Mouse (Mus musculus): Measurements from ENCODE around the gene Fam98b. TPM values are rescaled to one million over a fixed set of nuclear protein-coding genes. Genes with fewer than 3 reads are reported as not detected.

Gene Fam98b
- polyA plus RNA-seq, 1 experiment: 12.7 TPM

- no peak overlapping the region for H3K27ac ChIP-seq (ENCODE audit: control insufficient read depth, insufficient read depth, low read depth, low read length, poor library complexity)
- no peak overlapping the region for H3K4me3 ChIP-seq (replicated peaks; ENCODE audit: control insufficient read depth, low read depth, low read length)
- no peak for TF ChIP-seq POLR2A (IDR thresholded peaks at IDR 0.05; ENCODE audit: borderline replicate concordance, control insufficient read depth, low read depth, low read length)
- no peaks in the 10 kb centered on the region; the same call in 1 of the 2 replicates for H3K4me1 ChIP-seq (ENCODE audit: control insufficient read depth, insufficient read depth, low read length)
- WGBS: 87% methylated on average over 3 of the region's 3 CpGs
Observed at GRCm38 (mm10) chr2:117307959-117308358, 58.4 kb downstream of the Fam98b start.

GRCm38 (mm10) chr2:117309046-117309445 lies 59.5 kb downstream of the Fam98b start:
- no peak for TF ChIP-seq CTCF (IDR thresholded peaks at IDR 0.05; ENCODE audit: control insufficient read depth, insufficient read depth, low read length)
- TF ChIP-seq POLR2A (IDR thresholded peaks at IDR 0.05; ENCODE audit: borderline replicate concordance, control insufficient read depth, low read depth, low read length): no peak
- Histone ChIP-seq H3K4me3 (replicated peaks; ENCODE audit: control insufficient read depth, low read depth, low read length) (no peak overlapping the region), H3K4me1 (ENCODE audit: control insufficient read depth, insufficient read depth, low read length) (no peaks in the 10 kb centered on the region; the same call in 1 of the 2 replicates), H3K27ac (ENCODE audit: control insufficient read depth, insufficient read depth, low read depth, low read length, poor library complexity) (no peak overlapping the region)
- 72% methylated on average over 2 of the region's 2 CpGs for WGBS

- Histone ChIP-seq H3K4me3 (replicated peaks; ENCODE audit: control insufficient read depth, low read depth, low read length) (no peak overlapping the region), H3K27ac (ENCODE audit: control insufficient read depth, insufficient read depth, low read depth, low read length, poor library complexity) (no peak overlapping the region), H3K4me1 (ENCODE audit: control insufficient read depth, insufficient read depth, low read length) (no peaks in the 10 kb centered on the region)
- WGBS: 51% methylated on average over 1 of the region's 1 CpGs
- TF ChIP-seq POLR2A (IDR thresholded peaks at IDR 0.05; ENCODE audit: borderline replicate concordance, control insufficient read depth, low read depth, low read length): no peak
Observed at GRCm38 (mm10) chr2:117311349-117311748, 61.8 kb downstream of the Fam98b start.

- 76% methylated on average over 2 of the region's 2 CpGs for WGBS
- H3K27ac ChIP-seq (ENCODE audit: control insufficient read depth, insufficient read depth, low read depth, low read length, poor library complexity): no peak overlapping the region
- no peak for TF ChIP-seq CTCF (IDR thresholded peaks at IDR 0.05; ENCODE audit: control insufficient read depth, insufficient read depth, low read length)
- no peak for TF ChIP-seq POLR2A (IDR thresholded peaks at IDR 0.05; ENCODE audit: borderline replicate concordance, control insufficient read depth, low read depth, low read length)
- H3K4me3 ChIP-seq (replicated peaks; ENCODE audit: control insufficient read depth, low read depth, low read length): no peak overlapping the region
- no peaks in the 10 kb centered on the region for H3K4me1 ChIP-seq (ENCODE audit: control insufficient read depth, insufficient read depth, low read length)
Observed at GRCm38 (mm10) chr2:117312030-117312429, 62.5 kb downstream of the Fam98b start.

GRCm38 (mm10) chr2:117312441-117312895 lies 62.9 kb downstream of the Fam98b start:
- no peak overlapping the region for H3K27ac ChIP-seq (ENCODE audit: control insufficient read depth, insufficient read depth, low read depth, low read length, poor library complexity)
- no peak for TF ChIP-seq POLR2A (IDR thresholded peaks at IDR 0.05; ENCODE audit: borderline replicate concordance, control insufficient read depth, low read depth, low read length)
- no peak for TF ChIP-seq CTCF (IDR thresholded peaks at IDR 0.05; ENCODE audit: control insufficient read depth, insufficient read depth, low read length)
- no peaks in the 10 kb centered on the region for H3K4me1 ChIP-seq (ENCODE audit: control insufficient read depth, insufficient read depth, low read length)
- no peak overlapping the region for H3K4me3 ChIP-seq (replicated peaks; ENCODE audit: control insufficient read depth, low read depth, low read length)
- 70% methylated on average over 7 of the region's 7 CpGs for WGBS

- Histone ChIP-seq H3K27ac (ENCODE audit: control insufficient read depth, insufficient read depth, low read depth, low read length, poor library complexity) (no peak overlapping the region), H3K4me3 (replicated peaks; ENCODE audit: control insufficient read depth, low read depth, low read length) (no peak overlapping the region), H3K4me1 (ENCODE audit: control insufficient read depth, insufficient read depth, low read length) (no peaks in the 10 kb centered on the region)
- TF ChIP-seq CTCF (IDR thresholded peaks at IDR 0.05; ENCODE audit: control insufficient read depth, insufficient read depth, low read length) (no peak), POLR2A (IDR thresholded peaks at IDR 0.05; ENCODE audit: borderline replicate concordance, control insufficient read depth, low read depth, low read length) (no peak)
- 82% methylated on average over 5 of the region's 5 CpGs for WGBS
Observed at GRCm38 (mm10) chr2:117313586-117314235, 64.2 kb downstream of the Fam98b start.

- 76% methylated on average over 3 of the region's 3 CpGs for WGBS
- Histone ChIP-seq H3K4me1 (ENCODE audit: control insufficient read depth, insufficient read depth, low read length) (no peaks in the 10 kb centered on the region), H3K4me3 (replicated peaks; ENCODE audit: control insufficient read depth, low read depth, low read length) (no peak overlapping the region), H3K27ac (ENCODE audit: control insufficient read depth, insufficient read depth, low read depth, low read length, poor library complexity) (no peak overlapping the region)
- no peak for TF ChIP-seq CTCF (IDR thresholded peaks at IDR 0.05; ENCODE audit: control insufficient read depth, insufficient read depth, low read length)
- no peak for TF ChIP-seq POLR2A (IDR thresholded peaks at IDR 0.05; ENCODE audit: borderline replicate concordance, control insufficient read depth, low read depth, low read length)
Observed at GRCm38 (mm10) chr2:117318991-117319390, 69.5 kb downstream of the Fam98b start.

Other genes with a start within 250 kb of the Fam98b start
- 3.2 and 5.6 TPM in 2 replicates for gene Spred1, start 128.4 kb upstream of the Fam98b start, polyA plus RNA-seq (2011; ENCODE audit: insufficient read depth, insufficient read length, low replicate concordance, missing spikeins)
- 1.8 and 4.7 TPM in 2 replicates for gene Rasgrp1, start 93.3 kb downstream of the Fam98b start, polyA plus RNA-seq (2011; ENCODE audit: insufficient read depth, insufficient read length, low replicate concordance, missing spikeins)

All from bone marrow, adult 2 months (tissue).